Mouse (Mus musculus) olfactory bulb, adult 2 months (tissue): Measurements from ENCODE around the gene Bicd1.

Source experiments
- CTCF ChIP-seq: fragments of 200-500 bp; IDR thresholded peaks from 2 replicates; pipeline ENCODE4 v1.5.1; 2012; ENCODE audit warnings: low read depth, mild to moderate bottlenecking, low read length, moderate library complexity; ENCODE audit not compliant: insufficient read depth
- POLR2A ChIP-seq: fragments of 200-500 bp; IDR thresholded peaks from 2 replicates; pipeline ENCODE4 v1.6.1; 2012; ENCODE audit warnings: mild to moderate bottlenecking, low read depth, low read length, moderate library complexity; ENCODE audit not compliant: insufficient read depth

DNA sequence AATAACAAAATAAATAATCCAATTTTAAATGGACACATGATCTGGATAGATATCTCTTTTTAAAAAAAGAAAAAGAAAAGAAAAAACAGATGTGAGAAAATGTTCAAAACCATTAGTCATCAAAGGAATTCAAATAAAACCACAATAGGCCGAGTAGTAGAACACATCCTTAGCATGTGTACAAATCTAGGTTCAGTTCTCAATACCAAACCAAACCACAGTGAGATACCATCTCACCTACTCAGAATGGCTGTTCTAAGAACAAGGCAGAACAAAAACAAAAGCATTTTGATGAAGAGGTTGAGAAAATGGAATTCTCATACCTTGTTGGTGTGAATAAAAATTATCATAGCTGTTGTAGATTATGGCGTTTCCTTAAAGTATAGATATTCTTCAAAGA, 42.3 kb upstream of the Bicd1 start:
- TF ChIP-seq CTCF = no peak
- TF ChIP-seq POLR2A = no peak
